Mouse (Mus musculus) testis, adult 10 weeks (tissue): Measurements from ENCODE around the gene Cx3cr1. TPM values are rescaled to one million over a fixed set of nuclear protein-coding genes. Genes with fewer than 3 reads are reported as not detected.

Source experiments
- polyA plus RNA-seq: library from polyadenylated mRNA; stranded (reverse); fragments of 350-450 nt; fragmentation: Illumina TruSeq; extraction: RNeasy Lipid Tissue Mini Kit (QIAGEN cat#74804); gene quantifications from one replicate; pipeline ENCODE4 v1.2.3, GENCODE M21; 2014; ENCODE audit warnings: low read depth, low replicate concordance

Gene Cx3cr1
- polyA plus RNA-seq, result 2.4 TPM

GRCm38 (mm10) chr9:120069779-120070178, at the start of gene Cx3cr1:
Gene Cx3cr1, minus strand, starts transcription at chr9:120069879.

GRCm38 (mm10) chr9:120110211-120111018, 40.7 kb upstream of the Cx3cr1 start, which contains the start of gene Slc25a38:
Gene Slc25a38, plus strand, starts transcription at chr9:120110374.

GRCm38 (mm10) chr9:120091696-120092238, 22.1 kb upstream of the Cx3cr1 start, which contains the start of gene Ccr8:
Gene Ccr8, plus strand, starts transcription at chr9:120092114.

GRCm38 (mm10) chr9:120023086-120023811, 46.4 kb downstream of the Cx3cr1 start, which contains the start of gene Xirp1:
Gene Xirp1, minus strand, starts transcription at chr9:120023598.

GRCm38 (mm10) chr9:119984536-119985011, 85.1 kb downstream of the Cx3cr1 start, which contains the start of gene Csrnp1:
Gene Csrnp1, minus strand, starts transcription at chr9:119984658.

GRCm38 (mm10) chr9:119937005-119937773, 132.5 kb downstream of the Cx3cr1 start, which contains the start of the genes Gorasp1 and Ttc21a:
Gene Gorasp1, minus strand, starts transcription at chr9:119937565.
Gene Ttc21a, plus strand, starts transcription at chr9:119937606.

GRCm38 (mm10) chr9:119894339-119895009, 175.2 kb downstream of the Cx3cr1 start, which contains the start of gene Wdr48:
Gene Wdr48, plus strand, starts transcription at chr9:119894878.

Other genes with a start within 250 kb of the Cx3cr1 start
- gene Scn11a, start 244.4 kb downstream of the Cx3cr1 start, polyA plus RNA-seq, result 0.28 TPM
- gene Wdr48, start 175.0 kb downstream of the Cx3cr1 start, polyA plus RNA-seq, result 467 TPM
- 1.2 TPM for gene Gorasp1, start 132.3 kb downstream of the Cx3cr1 start, polyA plus RNA-seq
- gene Ttc21a, start 132.3 kb downstream of the Cx3cr1 start, polyA plus RNA-seq, result 17.2 TPM
- 1.0 TPM for gene Csrnp1, start 85.2 kb downstream of the Cx3cr1 start, polyA plus RNA-seq
- gene Xirp1, start 46.3 kb downstream of the Cx3cr1 start, polyA plus RNA-seq, result 0.07 TPM
- not detected for gene Ccr8, start 22.2 kb upstream of the Cx3cr1 start, polyA plus RNA-seq
- gene Slc25a38, start 40.5 kb upstream of the Cx3cr1 start, polyA plus RNA-seq, result 2.5 TPM
- gene Rpsa, start 57.8 kb upstream of the Cx3cr1 start, polyA plus RNA-seq, result 55.3 TPM
- gene Mobp, start 79.8 kb upstream of the Cx3cr1 start, polyA plus RNA-seq, result 0.31 TPM
- gene Myrip, start 231.6 kb upstream of the Cx3cr1 start, polyA plus RNA-seq, result 0.10 TPM